Mouse (Mus musculus): ENCODE measurements around the gene Vmn2r109. TPM values are rescaled to one million over a fixed set of nuclear protein-coding genes. Genes with fewer than 3 reads are reported as not detected.
"Not testable (repeated sequence)": the region's sequence is repeated elsewhere in the genome, so short reads cannot be mapped to it uniquely, and the experiment has no call there.

Gene Vmn2r109
- total RNA-seq (2021), result not detected

DNA sequence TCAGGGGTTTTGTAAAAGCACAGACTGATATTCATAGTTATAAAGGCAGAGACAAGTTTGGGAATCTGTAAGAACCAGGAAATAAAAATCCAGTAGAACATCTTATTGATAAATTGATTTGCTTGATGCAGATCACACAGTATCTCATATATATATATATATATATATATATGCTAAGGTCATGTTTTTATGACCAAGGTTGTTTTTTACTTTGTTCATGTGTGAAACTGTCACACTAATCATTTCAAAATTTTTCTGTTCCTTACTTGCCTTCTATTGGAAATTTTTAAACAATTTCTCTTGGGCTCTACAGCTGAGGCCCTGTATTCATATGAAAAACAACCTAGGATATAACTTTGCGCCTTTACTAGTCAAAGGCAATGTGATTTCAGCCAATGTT lies at the start of gene Vmn2r109:
Gene Vmn2r109 (minus strand): TSS at position 101 of the 400 bp plus-strand sequence.
- no peak for DNase-seq (ENCODE audit: low spot score)
- intact Hi-C loops (cut with DNase I), result no loop called here

DNA sequence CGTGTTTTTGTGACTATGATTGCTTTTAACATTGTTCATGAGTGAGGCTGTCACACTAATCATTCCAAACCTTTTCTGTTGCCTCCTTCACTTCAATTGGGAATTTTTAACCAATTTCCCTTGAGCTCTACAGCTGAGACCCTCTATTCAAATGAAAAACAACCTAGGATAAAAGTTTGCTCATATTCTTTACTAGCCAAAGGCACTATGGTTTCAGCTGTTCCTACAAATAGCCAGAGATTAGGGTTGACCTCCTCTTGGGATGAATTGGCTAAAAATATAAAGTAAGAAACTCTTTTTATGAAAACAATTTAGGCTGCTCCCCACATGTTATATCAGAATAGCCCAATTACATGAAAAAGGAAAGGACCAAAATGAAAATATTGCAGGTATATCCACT lies 31.8 kb upstream of the Vmn2r109 start, which contains the start of gene Vmn2r110:
Gene Vmn2r110 (minus strand): TSS at position 101 of the 400 bp plus-strand sequence.
- intact Hi-C loops (cut with DNase I), result no loop called here
- no peak for DNase-seq (ENCODE audit: low spot score)

DNA sequence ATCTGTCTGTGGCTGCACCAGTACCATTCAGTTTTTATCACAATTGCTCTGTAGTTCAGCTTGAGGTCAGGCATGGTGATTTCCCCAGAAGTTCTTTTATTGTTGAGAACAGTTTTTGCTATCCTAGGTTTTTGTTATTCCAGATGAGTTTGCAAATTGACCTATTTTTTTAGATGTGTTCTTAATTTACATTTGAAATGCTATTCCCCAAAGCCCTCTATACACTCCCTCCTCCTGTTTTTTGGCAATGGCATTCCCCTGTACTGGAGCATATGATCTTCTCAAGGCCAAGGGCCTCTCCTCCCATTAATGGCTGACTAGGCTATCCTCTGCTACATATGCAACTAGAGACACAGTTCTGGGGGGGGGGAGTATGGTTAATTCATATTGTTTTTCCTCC lies 56.3 kb downstream of the Vmn2r109 start:
- DNase-seq (ENCODE audit: low spot score); intact Hi-C loops (cut with DNase I): not testable (repeated sequence)

DNA sequence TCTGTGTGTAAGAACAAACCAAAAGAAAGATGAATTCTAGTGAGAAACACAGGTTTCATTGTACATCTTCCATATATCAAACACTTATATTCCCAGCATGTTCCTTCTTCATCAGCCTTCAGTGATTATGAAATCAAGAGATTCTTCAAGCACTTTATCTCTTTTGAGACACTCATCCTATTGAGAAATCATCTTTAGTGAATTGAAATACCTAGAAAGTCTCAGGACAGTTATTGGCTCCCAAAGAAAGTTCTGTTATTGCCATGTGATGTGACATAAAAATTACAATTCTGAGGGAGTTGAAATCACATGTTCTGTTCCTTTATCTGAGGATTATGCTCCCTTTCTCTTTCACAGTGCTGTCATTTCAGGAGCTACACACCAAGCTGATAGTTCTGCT lies 66.7 kb downstream of the Vmn2r109 start, which contains the start of gene Vmn1r225:
Gene Vmn1r225 (plus strand): TSS at position 301 of the 400 bp plus-strand sequence.
- no peak for DNase-seq (ENCODE audit: low spot score)
- intact Hi-C loops (cut with DNase I), result no loop called here

Other genes starting within 250 kb of the Vmn2r109 start
- not detected for gene Vmn2r107, start 219.5 kb downstream of the Vmn2r109 start, total RNA-seq (2021)
- gene Vmn1r224, start 150.6 kb downstream of the Vmn2r109 start, total RNA-seq (2021), result not detected
- gene Vmn2r108, start 83.4 kb downstream of the Vmn2r109 start, total RNA-seq (2021), result not detected
- not detected for gene Vmn1r225, start 66.6 kb downstream of the Vmn2r109 start, total RNA-seq (2021)
- not detected for gene Vmn2r110, start 31.7 kb upstream of the Vmn2r109 start, total RNA-seq (2021)
- gene Fpr-rs3, start 60.1 kb upstream of the Vmn2r109 start, total RNA-seq (2021), result not detected
- not detected for gene Vmn1r226, start 118.1 kb upstream of the Vmn2r109 start, total RNA-seq (2021)
- gene Vmn1r227, start 165.1 kb upstream of the Vmn2r109 start, total RNA-seq (2021), result not detected
- not detected for gene Vmn1r228, start 221.4 kb upstream of the Vmn2r109 start, total RNA-seq (2021)
- not detected for gene Vmn1r229, start 246.8 kb upstream of the Vmn2r109 start, total RNA-seq (2021)

All from heart, postnatal 25 days (tissue).